Mouse (Mus musculus) brown adipose tissue, adult 24 weeks (tissue): ENCODE data around the gene Psors1c2. TPM values are rescaled to one million over a fixed set of nuclear protein-coding genes. Genes with fewer than 3 reads are reported as not detected.

ENCODE experiments used
- H3K27ac ChIP-seq: fragments of 200-500 bp; replicated peaks from 2 replicates; pipeline ENCODE4 v1.5.1; 2012; ENCODE audit warnings: low read depth, mild to moderate bottlenecking, low read length
- H3K4me1 ChIP-seq: fragments of 200-500 bp; 2 replicates; pipeline ENCODE4 v1.6.1; 2012; ENCODE audit warnings: low read length, mixed read lengths; ENCODE audit not compliant: control insufficient read depth, insufficient read depth, insufficient read length
- H3K4me3 ChIP-seq: fragments of 200-500 bp; 2 replicates; pipeline ENCODE4 v1.5.1; 2012; ENCODE audit warnings: low read depth, mild to moderate bottlenecking, low read length, moderate library complexity; ENCODE audit not compliant: insufficient read depth
- polyA plus RNA-seq: library from polyadenylated mRNA; stranded (reverse); fragments of >200 nt; gene quantifications from 2 replicates; pipeline ENCODE4 v1.2.4, GENCODE M21; 2012; ENCODE audit not compliant: missing spikeins, insufficient read depth, insufficient read length

Gene Psors1c2
- polyA plus RNA-seq, 1 experiment = not detected

DNA sequence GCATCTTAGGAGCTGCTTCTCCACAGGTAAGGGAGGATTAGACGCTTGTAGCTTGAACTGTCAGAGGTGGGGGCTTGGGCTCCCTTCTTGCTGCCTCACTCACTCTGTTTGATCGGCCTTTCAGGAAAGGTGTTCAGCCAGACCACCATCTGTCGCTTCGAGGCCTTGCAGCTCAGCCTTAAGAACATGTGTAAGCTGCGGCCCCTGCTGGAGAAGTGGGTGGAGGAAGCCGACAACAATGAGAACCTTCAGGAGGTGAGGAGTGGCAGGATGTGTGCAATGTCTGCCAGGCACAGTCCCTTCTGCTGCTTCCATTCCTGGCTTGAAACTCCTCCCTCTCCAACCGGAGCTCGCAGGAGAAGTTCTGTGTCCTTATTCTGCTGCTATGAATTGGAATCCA, 23.7 kb upstream of the Psors1c2 start:
- no peak overlapping the region for H3K4me3 ChIP-seq

DNA sequence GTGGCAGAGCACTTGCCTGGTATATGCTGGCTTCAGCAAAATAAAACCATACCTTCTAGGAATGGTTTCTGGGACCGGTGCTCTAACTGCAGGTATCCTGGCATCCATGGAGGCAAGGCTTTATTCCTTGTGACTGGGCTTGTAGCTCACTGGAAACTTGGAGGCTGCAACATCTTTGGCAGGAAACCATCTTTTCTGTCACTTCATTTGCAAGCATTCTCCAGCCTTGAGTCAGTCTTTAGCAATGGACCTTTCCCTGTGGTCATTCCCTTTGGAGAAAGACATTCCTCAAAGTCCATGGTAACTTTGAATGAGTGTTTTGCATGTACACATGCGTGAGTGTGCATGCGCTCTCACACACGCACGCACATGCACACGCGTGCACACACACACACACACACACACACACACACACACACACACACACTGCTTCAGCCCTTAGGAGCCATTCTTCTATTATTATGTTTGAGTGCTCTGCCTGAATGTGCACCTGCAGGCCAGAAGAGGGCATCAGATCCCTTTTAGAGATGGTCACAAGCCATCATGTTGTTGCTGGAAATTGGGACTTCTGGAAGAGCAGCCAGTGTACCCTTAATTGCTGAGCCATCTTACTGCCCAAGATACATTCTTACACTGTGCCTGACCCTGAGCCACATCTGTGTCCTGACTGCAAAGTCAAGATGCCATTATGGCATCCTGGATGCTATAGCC, 19.9 kb upstream of the Psors1c2 start:
- Histone ChIP-seq H3K4me3 (no peak overlapping the region), H3K27ac (no peak overlapping the region), H3K4me1 (peaks cover 5% of the 10 kb centered on the region; the same call in 1 of the 2 replicates)

More for the DNA sequence above, 23.7 kb upstream of the Psors1c2 start:
- Histone ChIP-seq H3K27ac (no peak overlapping the region), H3K4me1 (no peaks in the 10 kb centered on the region)

DNA sequence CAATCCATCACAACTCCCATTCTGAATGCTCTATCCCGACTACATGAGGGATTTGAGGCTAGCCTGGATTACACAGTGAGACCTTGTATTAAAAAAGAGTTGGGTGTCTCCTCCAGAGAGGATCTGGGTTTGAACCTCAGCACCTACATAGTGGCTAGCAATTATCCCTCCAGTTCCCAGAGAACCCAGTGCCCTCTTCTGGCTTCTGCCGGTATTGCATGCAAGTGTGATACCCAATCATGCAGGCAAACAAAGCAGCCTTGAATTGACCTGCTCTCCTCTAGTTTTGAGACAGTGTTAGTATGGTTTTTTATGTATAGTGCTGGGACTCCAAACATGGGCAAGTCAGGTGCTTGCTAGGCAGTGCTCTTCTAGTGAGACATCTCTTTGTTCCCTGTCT, 19.1 kb upstream of the Psors1c2 start:
- H3K4me3 ChIP-seq = no peak overlapping the region
- peaks cover 5% of the 10 kb centered on the region; the same call in 1 of the 2 replicates for H3K4me1 ChIP-seq
- H3K27ac ChIP-seq = no peak overlapping the region

DNA sequence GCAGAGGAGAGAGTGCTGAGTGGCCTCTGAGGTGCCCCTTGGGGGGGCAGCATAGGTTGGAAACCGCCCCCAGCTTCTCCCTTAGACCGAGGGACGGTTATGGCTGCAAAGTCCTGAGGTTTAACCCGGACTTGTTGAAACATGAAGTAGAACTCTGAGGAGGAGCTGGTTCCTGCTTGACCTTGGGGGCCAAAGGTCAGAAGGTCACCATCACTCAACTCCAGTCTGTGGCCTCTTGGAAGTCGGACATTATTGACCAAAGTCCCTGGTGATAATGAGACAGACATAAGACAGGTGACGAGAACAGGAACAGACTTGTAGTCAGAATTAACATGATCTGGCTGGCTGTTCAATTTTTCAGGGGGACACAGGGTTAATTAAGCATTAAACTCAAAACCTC, 18.2 kb upstream of the Psors1c2 start:
- Histone ChIP-seq H3K4me1 (peaks cover 5% of the 10 kb centered on the region; the same call in 1 of the 2 replicates), H3K27ac (no peak overlapping the region), H3K4me3 (no peak overlapping the region)

GRCm38 (mm10) chr17:35515911-35516640, 16.9 kb upstream of the Psors1c2 start:
- H3K4me1 ChIP-seq = peaks cover 5% of the 10 kb centered on the region; the same call in 1 of the 2 replicates
- peak overlapping the region; percentile 55 for H3K4me3 ChIP-seq
- H3K27ac ChIP-seq = no peak overlapping the region

- no peak within 1 kb of the TSS for H3K27ac ChIP-seq
- H3K4me1 ChIP-seq = peaks cover 5% of the 10 kb centered on the region; the same call in 1 of the 2 replicates
- H3K4me3 ChIP-seq = peak within 1 kb of the TSS; percentile 55
These were observed 16.1 kb upstream of the Psors1c2 start, which contains the start of the genes Tcf19 and Cchcr1 for GRCm38 (mm10) chr17:35516652-35517500. TSS of gene Tcf19 (minus strand) at chr17:35516824. TSS of gene Cchcr1 (plus strand) at chr17:35517100.

GRCm38 (mm10) chr17:35517526-35517925, 15.5 kb upstream of the Psors1c2 start:
- peak overlapping the region; percentile 55 for H3K4me3 ChIP-seq
- H3K4me1 ChIP-seq = peaks cover 5% of the 10 kb centered on the region; the same call in 1 of the 2 replicates
- no peak overlapping the region for H3K27ac ChIP-seq

- Histone ChIP-seq H3K27ac (no peak overlapping the region), H3K4me3 (no peak overlapping the region), H3K4me1 (no peaks in the 10 kb centered on the region)
These were observed 8.6 kb upstream of the Psors1c2 start for GRCm38 (mm10) chr17:35524354-35524753.

DNA sequence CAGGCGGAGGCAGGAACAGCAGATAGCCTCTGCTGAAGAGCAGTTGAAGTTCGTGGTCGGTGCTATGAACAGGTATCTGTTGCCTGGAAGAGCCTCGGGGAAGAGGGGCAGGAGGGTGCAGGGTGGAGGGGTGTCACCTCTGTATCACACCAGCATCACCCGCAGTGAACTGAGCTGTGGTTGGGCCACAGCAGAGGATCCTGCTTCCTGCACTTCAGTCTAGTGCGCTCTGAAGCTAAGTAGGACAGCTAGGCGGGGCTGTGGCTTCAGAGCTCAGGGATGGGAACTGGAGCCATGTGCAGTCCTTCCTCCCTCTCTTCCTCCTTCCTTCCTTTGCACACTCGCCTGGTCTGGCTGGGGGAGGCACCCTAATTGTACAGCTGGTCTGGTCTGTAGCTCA, 6.4 kb upstream of the Psors1c2 start:
- Histone ChIP-seq H3K27ac (no peak overlapping the region), H3K4me3 (no peak overlapping the region), H3K4me1 (no peaks in the 10 kb centered on the region)

DNA sequence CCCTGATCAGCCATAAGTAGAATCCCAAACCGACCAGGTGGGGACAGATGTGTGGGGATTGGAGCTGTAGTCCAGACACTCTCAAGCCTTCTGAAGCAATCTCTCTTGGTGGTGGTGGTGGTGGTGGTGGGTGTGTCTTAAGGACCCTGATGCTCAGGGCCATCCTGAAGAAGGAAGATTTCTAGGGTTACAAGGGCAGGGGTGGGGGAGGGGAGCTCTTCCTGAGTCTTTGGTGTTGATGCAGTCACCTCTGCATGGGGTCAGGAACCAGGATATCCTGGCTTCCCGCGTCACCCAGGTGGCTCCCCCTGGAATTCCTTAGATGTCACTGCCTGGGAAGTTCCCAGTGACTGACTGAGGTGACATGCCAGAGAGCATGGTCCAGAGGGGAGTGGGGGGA, 641 bp upstream of the Psors1c2 start:
- Histone ChIP-seq H3K4me1 (no peaks in the 10 kb centered on the region), H3K4me3 (no peak overlapping the region), H3K27ac (no peak overlapping the region)

DNA sequence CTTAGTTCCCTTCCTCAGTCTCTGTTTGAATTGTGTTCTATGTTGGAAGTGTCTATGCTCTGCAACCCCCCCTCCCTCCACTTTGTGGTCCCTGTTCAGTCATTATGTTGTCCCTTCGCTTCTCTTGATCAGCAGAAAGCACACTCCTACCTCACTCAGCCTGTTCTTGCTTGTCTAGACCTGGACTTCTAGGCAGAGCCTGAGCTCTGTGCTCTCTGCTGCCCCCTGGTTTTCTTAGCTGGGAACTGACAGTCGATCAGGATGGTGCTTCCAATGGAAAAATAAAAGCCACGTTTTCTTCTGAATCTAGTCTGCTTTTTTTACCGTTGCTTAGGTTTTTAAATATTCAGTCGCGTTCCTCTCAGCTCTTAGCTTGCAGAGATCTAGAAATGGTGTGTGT, 1.3 kb downstream of the Psors1c2 start:
- Histone ChIP-seq H3K27ac (no peak overlapping the region), H3K4me3 (no peak overlapping the region), H3K4me1 (no peaks in the 10 kb centered on the region)

DNA sequence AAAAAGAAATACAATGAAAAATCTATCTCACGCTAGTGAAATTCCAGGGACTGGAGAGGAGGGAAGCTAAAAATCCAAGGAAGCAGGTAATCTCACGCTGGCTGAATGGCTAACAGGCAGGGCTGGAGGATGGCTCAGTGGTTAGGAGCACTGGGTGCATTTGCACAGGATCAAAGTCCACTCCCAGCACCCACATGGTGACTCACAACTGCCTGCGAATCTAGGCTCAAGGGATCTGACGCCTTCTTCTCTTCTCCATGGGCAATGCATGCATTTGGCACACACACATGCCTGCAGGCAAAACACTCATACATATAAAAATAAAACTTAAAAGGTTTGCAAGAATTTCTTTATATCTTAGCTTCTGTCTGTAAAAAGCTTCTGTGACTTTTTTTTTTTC, 4.4 kb downstream of the Psors1c2 start:
- no peaks in the 10 kb centered on the region for H3K4me1 ChIP-seq
- H3K27ac ChIP-seq = no peak overlapping the region
- H3K4me3 ChIP-seq = no peak overlapping the region

DNA sequence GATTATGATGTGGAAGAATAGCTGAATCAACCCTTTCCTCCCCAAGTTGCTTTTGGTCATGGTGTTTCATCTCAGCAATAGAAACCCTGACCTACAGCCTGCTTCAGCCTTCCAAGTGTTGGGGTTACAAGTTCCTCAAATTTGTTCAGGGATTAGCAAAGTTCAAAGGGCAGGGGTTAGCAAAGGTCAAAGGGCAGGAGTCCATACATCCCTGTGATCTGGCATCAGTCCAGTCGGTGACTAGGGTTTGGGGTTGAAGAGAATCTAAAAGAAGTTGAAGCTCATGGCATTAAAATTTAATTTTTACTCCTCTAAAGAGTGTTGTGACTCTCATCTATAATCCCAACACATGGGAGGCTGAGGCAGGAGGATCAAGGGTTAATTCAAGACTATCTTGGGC, 5.5 kb downstream of the Psors1c2 start:
- H3K4me1 ChIP-seq = no peaks in the 10 kb centered on the region
- H3K27ac ChIP-seq = no peak overlapping the region
- no peak overlapping the region for H3K4me3 ChIP-seq

DNA sequence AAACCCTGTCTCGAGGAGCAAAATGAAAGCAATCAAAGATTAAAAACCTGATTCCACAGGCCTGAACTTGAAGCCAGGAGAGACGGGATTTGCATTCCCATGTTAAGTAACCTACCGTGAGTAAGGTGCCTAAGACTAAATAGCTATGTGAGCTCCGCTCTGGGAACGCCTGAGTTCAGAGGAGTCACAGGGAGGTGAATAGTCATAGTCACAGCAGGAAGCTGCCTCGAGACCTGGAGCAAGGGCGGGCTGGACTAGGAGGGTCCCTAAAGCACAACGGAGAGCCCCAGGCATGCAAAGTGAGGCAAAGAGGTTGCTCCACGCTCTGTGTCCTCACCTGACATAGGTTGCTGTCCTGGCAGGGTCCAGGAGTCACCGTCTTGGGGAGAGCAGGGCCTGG, 6.5 kb downstream of the Psors1c2 start:
- no peak overlapping the region for H3K4me3 ChIP-seq
- no peak overlapping the region for H3K27ac ChIP-seq

More for the DNA sequence above, 6.5 kb downstream of the Psors1c2 start:
- no peaks in the 10 kb centered on the region for H3K4me1 ChIP-seq
